Mouse (Mus musculus) myocyte (in vitro differentiated cells): ENCODE results near the gene Ivd. TPM values are rescaled to one million over a fixed set of nuclear protein-coding genes. Genes with fewer than 3 reads are reported as not detected.

Experiments used
- H3K27me3 ChIP-seq: one replicate; pipeline ENCODE4 v1.6.1; 2011; ENCODE audit not compliant: control insufficient read depth, insufficient read depth, insufficient read length
- H3K36me3 ChIP-seq: one replicate; pipeline ENCODE4 v1.6.1; 2011; ENCODE audit not compliant: control insufficient read depth, insufficient read depth
- H3K4me2 ChIP-seq: one replicate; pipeline ENCODE4 v1.6.1; 2011; ENCODE audit warnings: low read depth, control low read depth
- H3K4me3 ChIP-seq: one replicate; pipeline ENCODE4 v1.5.1; 2011; ENCODE audit warnings: mild to moderate bottlenecking, control low read depth, moderate library complexity
- H3K79me2 ChIP-seq: one replicate; pipeline ENCODE4 v1.6.1; 2011; ENCODE audit not compliant: control insufficient read depth, insufficient read depth
- H3ac ChIP-seq: one replicate; pipeline ENCODE4 v1.6.1; 2011; ENCODE audit not compliant: control insufficient read depth, insufficient read length
- CEBPB ChIP-seq: IDR thresholded peaks from 2 replicates; pipeline ENCODE4 v1.6.1; 2011; ENCODE audit warnings: mild to moderate bottlenecking, moderate library complexity; ENCODE audit not compliant: poor library complexity, insufficient read depth, severe bottlenecking
- E2F4 ChIP-seq: IDR thresholded peaks from one replicate; pipeline ENCODE4 v1.6.1; 2011; ENCODE audit warnings: mild to moderate bottlenecking, control low read depth, moderate library complexity; ENCODE audit not compliant: insufficient read depth
- MAX ChIP-seq: IDR thresholded peaks from one replicate; pipeline ENCODE4 v1.6.1; 2011; ENCODE audit warnings: low read depth, mild to moderate bottlenecking, control low read depth
- MYOD1 ChIP-seq, 3 experiments: IDR thresholded peaks; one replicate each; pipeline ENCODE4 v1.6.1; 2011; ENCODE audit warnings: control low read depth in 2 of 3, low read depth in 2 of 3, mild to moderate bottlenecking in 2 of 3, moderate library complexity in 1 of 3; ENCODE audit not compliant: insufficient read length in 2 of 3, control insufficient read depth in 1 of 3
- MYOG ChIP-seq, 3 experiments: IDR thresholded peaks; one replicate each; pipeline ENCODE4 v1.6.1; 2011; ENCODE audit warnings: control low read depth in 2 of 3, low read depth in 2 of 3, mild to moderate bottlenecking in 2 of 3; ENCODE audit not compliant: insufficient read length in 2 of 3, control insufficient read depth in 1 of 3, insufficient read depth in 1 of 3
- POLR2A ChIP-seq: IDR thresholded peaks from one replicate; pipeline ENCODE4 v1.6.1; 2011; ENCODE audit warnings: low read depth, mild to moderate bottlenecking, control low read depth, moderate library complexity; ENCODE audit not compliant: insufficient read length
- POLR2AphosphoS2 ChIP-seq: IDR thresholded peaks from one replicate; pipeline ENCODE4 v1.6.1; 2011; ENCODE audit warnings: low read depth, control low read depth; ENCODE audit not compliant: insufficient read length
- REST ChIP-seq: IDR thresholded peaks from one replicate; pipeline ENCODE4 v1.6.1; 2011; ENCODE audit warnings: mild to moderate bottlenecking, control low read depth, moderate library complexity; ENCODE audit not compliant: insufficient read depth, insufficient read length
- SRF ChIP-seq: IDR thresholded peaks from one replicate; pipeline ENCODE4 v1.6.1; 2011; ENCODE audit warnings: low read depth; ENCODE audit not compliant: control insufficient read depth, insufficient read length
- TCF12 ChIP-seq: IDR thresholded peaks from one replicate; pipeline ENCODE4 v1.6.1; 2011; ENCODE audit warnings: mild to moderate bottlenecking, control low read depth; ENCODE audit not compliant: poor library complexity, insufficient read depth, severe bottlenecking
- TCF3 ChIP-seq: IDR thresholded peaks from one replicate; pipeline ENCODE4 v1.6.1; 2011; ENCODE audit warnings: low read depth, control low read depth; ENCODE audit not compliant: insufficient read length
- USF1 ChIP-seq: IDR thresholded peaks from one replicate; pipeline ENCODE4 v1.6.1; 2011; ENCODE audit warnings: low read depth, mild to moderate bottlenecking, control low read depth, moderate library complexity
- polyA plus RNA-seq: library from polyadenylated mRNA; unstranded; fragments of >200 nt; fragmentation: generic; extraction: Trizol; gene quantifications from one replicate; pipeline ENCODE4 v1.2.1, GENCODE M21; 2012; ENCODE audit warnings: missing spikeins

Gene Ivd
- polyA plus RNA-seq, 1 experiment: 35.3 TPM

GRCm38 (mm10) chr2:118898771-118899170 is 37.0 kb downstream of the Ivd start:
- peaks cover 40% of the 10 kb centered on the region for H3K27me3 ChIP-seq
- H3K4me3 ChIP-seq: no peak overlapping the region
- no peak for TF ChIP-seq USF1
- no peak for TF ChIP-seq TCF12
- no peak for TF ChIP-seq POLR2A
- no peak for TF ChIP-seq SRF
- TF ChIP-seq REST: no peak
- TF ChIP-seq POLR2AphosphoS2: no peak
- TF ChIP-seq E2F4: no peak
- TF ChIP-seq MAX: no peak
- TF ChIP-seq MYOD1 (IDR thresholded peaks at IDR 0.05; ENCODE audit: control insufficient read depth in 1 of 3, insufficient read length in 2 of 3, low read depth in 2 of 3): no peak
- TF ChIP-seq MYOG (IDR thresholded peaks at IDR 0.05; ENCODE audit: control insufficient read depth in 1 of 3, insufficient read depth in 1 of 3, insufficient read length in 2 of 3, low read depth in 2 of 3): no peak
- no peak for TF ChIP-seq TCF3
- TF ChIP-seq CEBPB: no peak

GRCm38 (mm10) chr2:118899306-118899705 is 37.6 kb downstream of the Ivd start:
- no peak overlapping the region for H3K4me3 ChIP-seq
- H3K36me3 ChIP-seq: no peaks in the 10 kb centered on the region
- H3ac ChIP-seq: no peak overlapping the region
- peaks cover 5% of the 10 kb centered on the region for H3K79me2 ChIP-seq
- TF ChIP-seq CEBPB: no peak
- no peak for TF ChIP-seq TCF3
- TF ChIP-seq POLR2A: no peak
- no peak for TF ChIP-seq POLR2AphosphoS2
- no peak for TF ChIP-seq USF1
- no peak for TF ChIP-seq MYOD1 (IDR thresholded peaks at IDR 0.05; ENCODE audit: control insufficient read depth in 1 of 3, insufficient read length in 2 of 3, low read depth in 2 of 3)
- no peak for TF ChIP-seq REST
- TF ChIP-seq MYOG (IDR thresholded peaks at IDR 0.05; ENCODE audit: control insufficient read depth in 1 of 3, insufficient read depth in 1 of 3, insufficient read length in 2 of 3, low read depth in 2 of 3): no peak
- TF ChIP-seq SRF: no peak
- no peak for TF ChIP-seq TCF12
- TF ChIP-seq E2F4: no peak
- TF ChIP-seq MAX: no peak
- H3K4me2 ChIP-seq: no peak overlapping the region
- H3K27me3 ChIP-seq: peaks cover 35% of the 10 kb centered on the region

More at GRCm38 (mm10) chr2:118898771-118899170, 37.0 kb downstream of the Ivd start:
- Histone ChIP-seq H3K36me3 (no peaks in the 10 kb centered on the region), H3K4me2 (no peak overlapping the region), H3K79me2 (no peaks in the 10 kb centered on the region), H3ac (no peak overlapping the region)

- Histone ChIP-seq H3ac (peak within 1 kb of the TSS; percentile 96), H3K4me3 (peak within 1 kb of the TSS; percentile 31), H3K36me3 (no peaks in the 10 kb centered on the region), H3K27me3 (peaks cover 29% of the 10 kb centered on the region), H3K79me2 (peaks cover 14% of the 10 kb centered on the region), H3K4me2 (peak within 1 kb of the TSS; percentile 99)
- no peak for TF ChIP-seq MYOD1 (IDR thresholded peaks at IDR 0.05; ENCODE audit: control insufficient read depth in 1 of 3, insufficient read length in 2 of 3, low read depth in 2 of 3)
- no peak for TF ChIP-seq SRF
- no peak for TF ChIP-seq TCF12
- TF ChIP-seq E2F4: no peak
Observed at GRCm38 (mm10) chr2:118899981-118900825, 38.4 kb downstream of the Ivd start, which contains the start of gene Bahd1. Gene Bahd1 (plus strand): TSS chr2:118900377.

GRCm38 (mm10) chr2:118900826-118901140 is 39.0 kb downstream of the Ivd start:
- TF ChIP-seq MYOG (IDR thresholded peaks at IDR 0.05; ENCODE audit: control insufficient read depth in 1 of 3, insufficient read depth in 1 of 3, insufficient read length in 2 of 3, low read depth in 2 of 3): no peak
- no peak for TF ChIP-seq TCF12
- no peak for TF ChIP-seq POLR2AphosphoS2
- TF ChIP-seq POLR2A: no peak
- no peak for TF ChIP-seq E2F4
- TF ChIP-seq MYOD1 (IDR thresholded peaks at IDR 0.05; ENCODE audit: control insufficient read depth in 1 of 3, insufficient read length in 2 of 3, low read depth in 2 of 3): no peak
- no peak for TF ChIP-seq TCF3
- TF ChIP-seq SRF: no peak
- no peak for TF ChIP-seq USF1
- no peak for TF ChIP-seq MAX
- no peak for TF ChIP-seq CEBPB
- TF ChIP-seq REST: no peak
- peaks cover 27% of the 10 kb centered on the region for H3K27me3 ChIP-seq
- H3ac ChIP-seq: peak overlapping the region; percentile 9
- peak overlapping the region; percentile 31 for H3K4me3 ChIP-seq
- H3K79me2 ChIP-seq: peaks cover 19% of the 10 kb centered on the region
- peak overlapping the region; percentile 99 for H3K4me2 ChIP-seq
- H3K36me3 ChIP-seq: no peaks in the 10 kb centered on the region
